Mouse (Mus musculus) gastrocnemius, adult 2 months (tissue): ENCODE measurements around the gene Copg2. TPM values are rescaled to one million over a fixed set of nuclear protein-coding genes. Genes with fewer than 3 reads are reported as not detected.

Experiments used
- DNase-seq: peaks from one replicate; pipeline ENCODE4 v3.0.0; 2022
- H3K27ac ChIP-seq: fragments of 200-600 bp; 2 replicates; pipeline ENCODE4 v1.8.1; 2022; ENCODE audit warnings: mild to moderate bottlenecking
- H3K4me3 ChIP-seq: fragments of 200-600 bp; 2 replicates; pipeline ENCODE4 v1.8.1; 2022; ENCODE audit warnings: mild to moderate bottlenecking, moderate library complexity
- CTCF ChIP-seq: fragments of 200-600 bp; IDR thresholded peaks from 2 replicates; pipeline ENCODE4 v1.8.1; 2022; ENCODE audit warnings: antibody characterized with exemption, mild to moderate bottlenecking, moderate library complexity
- intact Hi-C: fragments of 180-260 bp; cut with DNase I; formaldehyde crosslinking; loops from one replicate; pipeline ENCODE4 v1.15.1; 2025
- total RNA-seq, 2 experiments: library from RNA; stranded (reverse); gene quantifications; 2 replicates each; pipeline ENCODE4 v1.2.3; 2021

Gene Copg2
- total RNA-seq, 2 experiments from 2014 or later = 15.6 to 15.8 TPM

DNA sequence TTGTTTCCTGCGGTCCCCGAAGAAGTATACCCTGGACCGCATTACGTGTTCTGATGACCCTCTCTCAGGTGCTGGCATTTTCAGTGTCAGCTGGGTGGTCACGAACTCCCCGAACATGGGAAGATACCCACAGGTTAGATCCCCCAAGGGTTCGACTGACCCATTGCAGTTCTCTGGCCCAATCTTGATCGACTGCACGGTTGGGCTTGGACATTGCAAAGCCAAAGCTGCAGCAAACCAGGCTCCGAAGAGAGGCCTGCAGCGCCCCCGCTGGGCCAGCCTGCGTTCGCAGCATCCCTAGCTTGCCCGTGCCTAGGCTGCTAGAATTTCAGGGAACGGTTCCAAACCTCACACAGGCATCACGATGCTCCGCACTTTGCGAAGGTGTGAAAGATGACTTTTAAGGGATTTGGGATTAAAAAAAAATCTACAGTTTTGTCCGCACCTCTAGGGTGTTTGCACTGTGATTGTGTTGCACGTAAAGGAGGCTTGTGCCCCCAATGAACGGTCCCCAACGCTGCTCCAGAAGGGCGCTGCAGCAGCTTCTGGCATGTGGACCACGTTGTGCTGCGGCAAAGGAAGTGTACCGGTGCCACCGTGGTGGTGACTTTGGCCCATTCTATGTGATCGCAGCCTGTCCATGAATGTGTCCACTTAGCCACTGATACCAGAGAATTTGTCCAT, 159.6 kb downstream of the Copg2 start:
- peak; percentile 66 for TF ChIP-seq CTCF
- Histone ChIP-seq H3K4me3 (peak overlapping the region; percentile 78), H3K27ac (0 out of 2 replicates have a peak overlapping the region, but pooled peaks have one; percentile 0)

GRCm38 (mm10) chr6:30736372-30736762, 160.2 kb downstream of the Copg2 start:
- Histone ChIP-seq H3K4me3 (peak overlapping the region; percentile 78), H3K27ac (no peak overlapping the region)
- intact Hi-C loops = loop anchor here (2.0 kb wide), 1 partner anchor 52 kb away; no protein-coding TSS in a partner anchor
- DNase-seq = no peak
- no peak for TF ChIP-seq CTCF

More for the DNA sequence above, 159.6 kb downstream of the Copg2 start:
- intact Hi-C loops = loop anchor here (2.0 kb wide), 1 partner anchor 52 kb away; no protein-coding TSS in a partner anchor
- DNase-seq = peak; percentile 81

- peak overlapping the region; percentile 10; the same call in 1 of the 2 replicates for H3K27ac ChIP-seq
- TF ChIP-seq CTCF = no peak
- peak overlapping the region; percentile 78 for H3K4me3 ChIP-seq
- DNase-seq = no peak
- intact Hi-C loops = loop anchor here (2.0 kb wide), 1 partner anchor 51 kb away; no protein-coding TSS in a partner anchor
Observed at GRCm38 (mm10) chr6:30735728-30736371, 160.7 kb downstream of the Copg2 start.

DNA sequence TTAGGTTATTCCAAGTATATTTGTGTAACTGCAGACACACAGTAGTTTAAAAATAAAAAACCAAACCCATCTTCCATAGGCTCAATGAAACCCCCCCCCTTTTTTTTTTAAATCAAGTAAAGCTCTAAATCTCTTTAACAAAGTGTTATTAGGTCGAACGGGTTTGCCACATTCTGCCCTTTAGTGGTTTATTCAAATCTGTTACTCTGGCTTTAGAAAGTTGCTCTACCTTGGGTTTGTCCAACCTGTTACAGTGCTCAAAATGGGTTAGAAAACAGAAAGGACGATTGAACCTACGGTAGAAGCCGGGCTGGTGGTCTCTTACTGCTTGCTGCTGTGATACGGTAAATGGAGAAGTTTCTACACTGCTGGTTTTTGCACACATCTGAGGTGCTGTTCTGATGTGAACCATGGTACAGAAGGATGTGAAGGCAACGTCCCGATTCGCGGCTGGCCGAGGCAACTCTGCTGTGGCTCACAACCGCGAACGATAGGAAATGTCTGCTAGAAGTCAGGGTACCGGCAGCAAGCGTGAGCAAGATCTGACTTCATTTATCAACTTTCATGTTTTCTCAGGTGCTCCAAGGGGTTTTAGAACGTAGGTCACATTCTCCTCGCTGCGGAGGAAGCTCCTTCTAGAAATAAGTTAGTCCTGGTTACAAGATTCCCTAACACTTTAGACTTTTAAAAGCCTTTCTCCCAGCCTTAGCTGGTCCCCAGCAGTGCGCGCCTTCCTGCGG, 161.4 kb downstream of the Copg2 start:
- H3K27ac ChIP-seq = peak overlapping the region; percentile 10; the same call in 1 of the 2 replicates
- intact Hi-C loops = no loop called here
- no peak for TF ChIP-seq CTCF
- DNase-seq = no peak
- peak overlapping the region; percentile 78 for H3K4me3 ChIP-seq

DNA sequence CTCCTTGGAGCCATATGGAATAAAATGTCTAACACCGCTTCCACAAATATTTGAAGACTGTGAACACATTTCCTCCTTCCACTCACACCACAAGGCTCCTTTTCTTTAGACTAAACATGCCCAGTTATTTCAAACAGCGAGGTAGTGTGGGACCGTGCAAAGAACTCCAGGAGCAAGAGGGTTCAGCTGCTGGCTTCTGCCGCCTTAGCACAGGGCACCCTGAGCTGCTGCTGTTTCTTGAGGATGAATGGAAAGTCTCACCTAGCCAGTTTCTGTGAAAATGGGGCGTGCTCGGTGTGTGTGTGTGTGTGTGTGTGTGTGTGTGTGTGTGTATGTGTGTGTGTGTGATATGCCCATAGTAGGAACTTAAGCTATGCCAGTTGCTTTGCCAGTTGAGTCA, 162.1 kb downstream of the Copg2 start:
- intact Hi-C loops = no loop called here
- no peak for DNase-seq
- no peak for TF ChIP-seq CTCF
- no peak overlapping the region for H3K27ac ChIP-seq
- H3K4me3 ChIP-seq = no peak overlapping the region

DNA sequence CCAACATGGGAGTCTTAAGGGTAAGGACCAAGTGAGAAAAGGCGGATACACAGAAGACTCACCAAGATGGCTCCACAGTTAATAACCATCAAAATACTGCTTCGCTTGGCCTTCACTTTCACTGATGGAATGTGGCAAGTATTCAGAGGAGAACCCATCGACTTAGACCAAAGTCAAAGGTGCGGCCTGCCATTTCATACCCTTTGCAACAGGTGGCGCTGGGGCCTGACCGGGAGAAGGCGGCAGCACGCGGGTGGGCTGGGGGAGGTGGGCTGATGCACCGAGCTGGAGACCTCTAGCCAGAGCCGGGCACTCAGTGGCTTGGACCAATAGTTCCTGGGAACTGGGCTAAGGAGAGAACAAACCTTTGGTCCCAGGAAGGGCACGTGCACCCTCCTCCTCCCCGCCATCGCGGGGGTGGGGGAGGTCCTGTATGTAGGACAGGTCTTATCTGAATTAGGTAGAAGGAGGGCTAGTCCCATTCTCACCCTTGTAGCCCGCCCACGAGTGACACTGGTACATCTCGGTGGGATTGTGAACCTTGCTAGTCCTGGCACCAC, 163.9 kb downstream of the Copg2 start:
- Histone ChIP-seq H3K4me3 (no peak overlapping the region), H3K27ac (no peak overlapping the region)
- DNase-seq = no peak
- intact Hi-C loops = no loop called here
- no peak for TF ChIP-seq CTCF

DNA sequence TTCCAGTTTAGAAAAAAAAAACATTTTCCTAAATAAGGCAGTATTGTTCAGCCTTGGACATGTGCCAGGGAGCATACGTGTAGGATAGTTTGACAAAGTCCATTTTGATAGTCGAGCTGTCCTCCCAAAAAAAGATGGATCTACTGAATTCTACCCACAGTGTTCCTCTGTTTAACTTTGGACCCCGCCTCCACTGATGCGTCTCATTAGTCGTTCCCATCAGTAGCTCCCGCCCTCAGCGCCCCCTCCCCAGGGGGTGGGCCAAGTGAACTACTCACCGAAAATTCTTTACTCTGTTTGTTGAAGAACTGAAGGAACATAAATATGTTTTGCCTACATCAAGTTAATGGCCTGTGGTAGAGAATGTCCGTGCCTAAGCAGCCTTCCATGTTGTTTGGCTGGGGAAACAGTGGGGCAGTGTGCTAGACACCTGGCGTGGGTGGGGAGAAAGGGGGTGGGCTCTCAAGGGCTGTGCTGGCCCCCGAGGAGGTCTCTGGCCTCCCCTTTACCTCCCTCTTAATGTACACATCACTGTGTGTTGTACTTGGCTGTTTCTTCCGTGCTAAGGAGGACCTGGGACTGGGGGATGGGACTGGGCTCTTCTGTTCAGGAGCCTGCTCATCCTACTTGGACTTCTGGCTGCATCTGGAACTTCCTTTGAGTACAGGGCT, 166.2 kb downstream of the Copg2 start:
- Histone ChIP-seq H3K4me3 (no peak overlapping the region), H3K27ac (no peak overlapping the region)
- no peak for TF ChIP-seq CTCF
- intact Hi-C loops = no loop called here
- DNase-seq = no peak

- H3K4me3 ChIP-seq = no peak within 1 kb of the TSS
- no peak for DNase-seq
- H3K27ac ChIP-seq = no peak within 1 kb of the TSS
- no peak for TF ChIP-seq CTCF
- intact Hi-C loops = no loop called here
Observed at GRCm38 (mm10) chr6:30723331-30723730, 173.3 kb downstream of the Copg2 start, which contains the start of gene Mest. Mest (plus strand) TSS chr6:30723547.

GRCm38 (mm10) chr6:30722385-30723164, 174.0 kb downstream of the Copg2 start:
- H3K4me3 ChIP-seq = no peak overlapping the region
- no peak for DNase-seq
- intact Hi-C loops = no loop called here
- no peak for TF ChIP-seq CTCF
- no peak overlapping the region for H3K27ac ChIP-seq

GRCm38 (mm10) chr6:30716796-30717195, 179.8 kb downstream of the Copg2 start:
- no peak for TF ChIP-seq CTCF
- no peak overlapping the region for H3K4me3 ChIP-seq
- no peak overlapping the region for H3K27ac ChIP-seq
- DNase-seq = no peak
- intact Hi-C loops = no loop called here

- no peak for TF ChIP-seq CTCF
- intact Hi-C loops = no loop called here
- no peak overlapping the region for H3K4me3 ChIP-seq
Observed at GRCm38 (mm10) chr6:30714891-30715471, 181.6 kb downstream of the Copg2 start.

More at GRCm38 (mm10) chr6:30714891-30715471, 181.6 kb downstream of the Copg2 start:
- H3K27ac ChIP-seq = no peak overlapping the region
- DNase-seq = no peak
